Mouse (Mus musculus) thymus, adult 2 months (tissue): ENCODE results near the gene Naaladl2. TPM values are rescaled to one million over a fixed set of nuclear protein-coding genes. Genes with fewer than 3 reads are reported as not detected.

Experiments
- DNase-seq: peaks from one replicate; pipeline ENCODE4 v3.0.0; 2021
- H3K27ac ChIP-seq: fragments of 200-500 bp; 2 replicates; pipeline ENCODE4 v1.5.1; 2012; ENCODE audit warnings: low read length, control low read depth; ENCODE audit not compliant: control insufficient read depth, insufficient read depth
- H3K27me3 ChIP-seq: fragments of 200-500 bp; 2 replicates; pipeline ENCODE4 v1.6.1; 2012; ENCODE audit warnings: mild to moderate bottlenecking, low read length, moderate library complexity, mixed read lengths; ENCODE audit not compliant: control insufficient read depth, insufficient read depth
- H3K36me3 ChIP-seq: fragments of 200-500 bp; 2 replicates; pipeline ENCODE4 v1.6.1; 2012; ENCODE audit warnings: mild to moderate bottlenecking, low read length, moderate library complexity; ENCODE audit not compliant: control insufficient read depth, insufficient read depth
- H3K4me1 ChIP-seq: fragments of 200-500 bp; replicated peaks from 2 replicates; pipeline ENCODE4 v1.6.1; 2012; ENCODE audit warnings: low read length; ENCODE audit not compliant: control insufficient read depth, insufficient read depth
- H3K4me3 ChIP-seq: fragments of 200-500 bp; 2 replicates; pipeline ENCODE4 v1.5.1; 2012; ENCODE audit warnings: mild to moderate bottlenecking, low read length, control low read depth, moderate library complexity; ENCODE audit not compliant: control insufficient read depth, insufficient read depth
- CTCF ChIP-seq: fragments of 200-500 bp; IDR thresholded peaks from 2 replicates; pipeline ENCODE4 v1.5.1; 2012; ENCODE audit warnings: mild to moderate bottlenecking, control low read depth, low read length, moderate library complexity, borderline replicate concordance; ENCODE audit not compliant: control insufficient read depth, poor library complexity, insufficient read depth; ENCODE audit errors: extremely low read depth
- POLR2A ChIP-seq: fragments of 200-500 bp; IDR thresholded peaks from 2 replicates; pipeline ENCODE4 v1.6.1; 2012; ENCODE audit warnings: mild to moderate bottlenecking, low read length, control low read depth, moderate library complexity; ENCODE audit not compliant: control insufficient read depth, poor library complexity, insufficient read depth; ENCODE audit errors: extremely low read depth
- WGBS: fragments of 180-500 bp; shearing (Covaris S2); methylation state at CpG from one replicate; pipeline ENCODE4 v1.1.7; 2018; 5-methylcytosine and 5-hydroxymethylcytosine counted together
- polyA plus RNA-seq: library from polyadenylated mRNA; depleted of rRNA; stranded (reverse); fragments of >200 nt; gene quantifications from 2 replicates; pipeline ENCODE4 v1.2.3, GENCODE M21; 2012; rRNA removed

Gene Naaladl2
- polyA plus RNA-seq = 0.23 and 0.26 TPM in 2 replicates

- no peak for DNase-seq
- Histone ChIP-seq H3K36me3 (no peaks in the 10 kb centered on the region), H3K27ac (no peak within 1 kb of the TSS), H3K27me3 (peaks cover 2% of the 10 kb centered on the region), H3K4me1 (no peaks in the 10 kb centered on the region), H3K4me3 (peak within 1 kb of the TSS; percentile 20)
- 5% methylated on average over 93 of the region's 93 CpGs for WGBS
- TF ChIP-seq POLR2A (no peak), CTCF (no peak)
Observed at GRCm38 (mm10) chr3:25143555-25144311, at the start of gene Naaladl2. Gene Naaladl2, minus strand, starts transcription at chr3:25144261.

GRCm38 (mm10) chr3:25151721-25152120, 7.7 kb upstream of the Naaladl2 start:
- H3K4me1 ChIP-seq = no peaks in the 10 kb centered on the region
- H3K27me3 ChIP-seq = no peaks in the 10 kb centered on the region
- DNase-seq = no peak
- H3K4me3 ChIP-seq = no peak overlapping the region
- H3K27ac ChIP-seq = no peak overlapping the region
- H3K36me3 ChIP-seq = no peaks in the 10 kb centered on the region
- TF ChIP-seq POLR2A (no peak), CTCF (no peak)
- 92% methylated on average over 13 of the region's 13 CpGs for WGBS

- no peaks in the 10 kb centered on the region for H3K4me1 ChIP-seq
- no peak for TF ChIP-seq POLR2A
- no peak for TF ChIP-seq CTCF
- no peak overlapping the region for H3K27ac ChIP-seq
- H3K36me3 ChIP-seq = no peaks in the 10 kb centered on the region
- peaks cover 2% of the 10 kb centered on the region for H3K27me3 ChIP-seq
- no peak overlapping the region for H3K4me3 ChIP-seq
- DNase-seq = no peak
Observed at GRCm38 (mm10) chr3:25147271-25147670, 3.2 kb upstream of the Naaladl2 start.

- Histone ChIP-seq H3K4me1 (no peaks in the 10 kb centered on the region), H3K27me3 (peaks cover 2% of the 10 kb centered on the region), H3K4me3 (no peak overlapping the region), H3K36me3 (no peaks in the 10 kb centered on the region), H3K27ac (no peak overlapping the region)
- DNase-seq = no peak
- 41% methylated on average over 8 of the region's 8 CpGs for WGBS
- TF ChIP-seq CTCF = no peak
- no peak for TF ChIP-seq POLR2A
Observed at GRCm38 (mm10) chr3:25144961-25145697, 1.1 kb upstream of the Naaladl2 start.

GRCm38 (mm10) chr3:25143111-25143510, 950 bp downstream of the Naaladl2 start:
- H3K4me3 ChIP-seq = no peak overlapping the region
- H3K36me3 ChIP-seq = no peaks in the 10 kb centered on the region
- H3K4me1 ChIP-seq = no peaks in the 10 kb centered on the region
- TF ChIP-seq CTCF = no peak
- TF ChIP-seq POLR2A = no peak
- 67% methylated on average over 6 of the region's 6 CpGs for WGBS
- no peak for DNase-seq
- H3K27ac ChIP-seq = no peak overlapping the region
- peaks cover 2% of the 10 kb centered on the region for H3K27me3 ChIP-seq

DNA sequence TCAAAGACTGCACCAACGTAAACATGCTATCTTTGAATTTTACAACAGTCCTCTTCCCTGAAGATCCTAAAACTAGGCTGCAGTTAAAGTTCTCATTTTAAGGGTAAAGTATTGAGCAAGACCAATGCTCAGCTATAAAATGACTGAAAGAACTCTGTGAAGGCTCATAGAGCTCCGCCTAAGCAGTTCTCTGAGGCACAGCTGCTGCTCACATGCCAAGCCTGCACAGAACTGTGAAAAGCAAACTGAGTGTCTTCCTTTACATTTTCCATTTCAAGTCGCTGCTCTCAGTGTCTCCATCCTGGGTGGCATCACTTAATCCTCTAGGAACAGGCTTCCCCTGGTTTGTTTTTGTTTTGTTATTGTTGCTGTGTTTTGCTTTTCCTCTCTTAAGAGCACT, 12.2 kb downstream of the Naaladl2 start:
- no peak for DNase-seq
- no peaks in the 10 kb centered on the region for H3K36me3 ChIP-seq
- 56% methylated on average over 3 of the region's 3 CpGs for WGBS
- H3K27me3 ChIP-seq = no peaks in the 10 kb centered on the region
- H3K4me1 ChIP-seq = no peaks in the 10 kb centered on the region
- no peak for TF ChIP-seq CTCF
- no peak for TF ChIP-seq POLR2A
- H3K27ac ChIP-seq = no peak overlapping the region
- no peak overlapping the region for H3K4me3 ChIP-seq
